Mouse (Mus musculus): ENCODE measurements at regions not wholly inside any gene's neighbourhood (a gene's known extent, or its start where the extent isn't known, plus 50 kb on each side); places are given as distances from the start of the nearest gene placed in this dataset.

DNA sequence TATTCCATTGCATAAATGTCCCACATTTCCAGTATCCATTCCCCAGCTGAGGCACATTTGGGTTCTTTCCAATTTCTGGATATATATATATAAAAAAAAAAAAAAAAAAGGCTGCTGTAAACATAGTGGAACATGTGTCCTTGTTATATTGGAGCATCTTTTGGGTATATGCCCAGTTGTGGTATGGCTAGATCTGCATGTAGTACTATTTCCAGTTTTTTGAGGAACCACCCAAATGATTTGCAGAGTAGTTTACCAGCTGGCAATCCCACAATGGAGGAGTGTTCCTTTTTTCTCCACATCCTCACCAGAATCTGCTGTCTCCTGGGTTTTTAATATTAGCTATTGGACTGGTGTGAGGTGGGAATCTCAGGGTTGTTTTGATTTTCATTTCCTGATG is 650.3 kb downstream of the Serpinb8 start:
- TF ChIP-seq CTCF (IDR thresholded peaks at IDR 0.05; ENCODE audit: borderline replicate concordance, insufficient read depth, low read length) (no peak), POLR2A (IDR thresholded peaks at IDR 0.05; ENCODE audit: low read depth, low read length) (no peak)
